Mouse (Mus musculus): ENCODE results near the gene Gm10282. TPM values are rescaled to one million over a fixed set of nuclear protein-coding genes. Genes with fewer than 3 reads are reported as not detected.
A peak's percentile ranks its signal among the peaks of the same experiment; 100 is the strongest.

Gm10282 gene
- polyA plus RNA-seq, 1 experiment from 2014 or later = 30.3 TPM

- Histone ChIP-seq H3K27me3 (no peaks in the 10 kb centered on the region), H3K4me3 (replicated peaks) (no peak overlapping the region), H3K9me3 (replicated peaks) (no peaks in the 10 kb centered on the region), H3K4me2 (no peak overlapping the region), H3K27ac (no peak overlapping the region), H3K4me1 (no peaks in the 10 kb centered on the region), H3K9ac (no peak overlapping the region), H3K36me3 (no peaks in the 10 kb centered on the region)
- ATAC-seq (replicated peaks; ENCODE audit: low FRiP score) = no peak
- WGBS = 73% methylated on average over 4 of the region's 4 CpGs
These were observed 19.8 kb downstream of the Gm10282 start for GRCm38 (mm10) chr8:72285285-72285684.

GRCm38 (mm10) chr8:72281634-72282033, 23.4 kb downstream of the Gm10282 start:
- 28% methylated on average over 3 of the region's 3 CpGs for WGBS
- peak overlapping the region; percentile 37; the same call in 1 of the 2 replicates for H3K27ac ChIP-seq
- peak; percentile 52; the same call in 1 of the 2 replicates for ATAC-seq (replicated peaks; ENCODE audit: low FRiP score)
- no peak overlapping the region for H3K4me2 ChIP-seq
- no peak overlapping the region for H3K4me3 ChIP-seq (replicated peaks)
- no peaks in the 10 kb centered on the region for H3K36me3 ChIP-seq
- H3K4me1 ChIP-seq = no peaks in the 10 kb centered on the region
- H3K9ac ChIP-seq = no peak overlapping the region
- H3K9me3 ChIP-seq (replicated peaks) = no peaks in the 10 kb centered on the region
- no peaks in the 10 kb centered on the region for H3K27me3 ChIP-seq

- Histone ChIP-seq H3K27ac (no peak overlapping the region), H3K4me2 (no peak overlapping the region), H3K4me1 (0 out of 2 replicates have a peak, but pooled peaks cover 4% of the 10 kb centered on the region), H3K9ac (no peak overlapping the region), H3K4me3 (replicated peaks) (no peak overlapping the region), H3K9me3 (replicated peaks) (no peaks in the 10 kb centered on the region), H3K27me3 (no peaks in the 10 kb centered on the region), H3K36me3 (no peaks in the 10 kb centered on the region)
- 77% methylated on average over 7 of the region's 7 CpGs for WGBS
- ATAC-seq (replicated peaks; ENCODE audit: low FRiP score) = no peak
These were observed 25.9 kb downstream of the Gm10282 start for GRCm38 (mm10) chr8:72279151-72279550.

GRCm38 (mm10) chr8:72277244-72277643, 27.8 kb downstream of the Gm10282 start:
- no peak overlapping the region for H3K9ac ChIP-seq
- H3K4me3 ChIP-seq (replicated peaks) = no peak overlapping the region
- WGBS = 60% methylated on average over 3 of the region's 3 CpGs
- H3K27me3 ChIP-seq = no peaks in the 10 kb centered on the region
- no peak for ATAC-seq (replicated peaks; ENCODE audit: low FRiP score)
- no peaks in the 10 kb centered on the region for H3K36me3 ChIP-seq
- no peaks in the 10 kb centered on the region for H3K9me3 ChIP-seq (replicated peaks)
- H3K4me1 ChIP-seq = 0 out of 2 replicates have a peak, but pooled peaks cover 4% of the 10 kb centered on the region
- H3K27ac ChIP-seq = no peak overlapping the region
- H3K4me2 ChIP-seq = no peak overlapping the region

DNA sequence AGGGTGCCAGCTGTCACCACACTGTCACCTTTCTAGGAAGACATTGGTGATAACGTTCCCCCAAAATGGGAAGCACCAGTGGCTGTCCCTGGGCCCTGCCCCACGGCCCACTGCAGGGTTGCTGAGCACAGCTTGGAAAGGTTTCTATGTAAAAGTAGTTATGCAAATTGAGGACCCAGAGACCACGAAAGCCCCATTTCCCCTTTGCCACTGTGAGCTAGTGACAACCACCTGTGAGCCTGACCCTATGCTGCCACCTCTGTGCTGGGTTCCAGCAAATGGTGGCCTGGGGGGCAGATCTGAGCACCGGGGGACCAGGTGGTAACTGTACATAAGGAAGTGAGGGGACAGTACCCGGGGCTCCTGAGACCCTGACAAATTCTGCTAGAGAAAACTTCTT, 31.3 kb downstream of the Gm10282 start:
- no peak overlapping the region for H3K27ac ChIP-seq
- H3K4me1 ChIP-seq = 0 out of 2 replicates have a peak, but pooled peaks cover 12% of the 10 kb centered on the region
- H3K9ac ChIP-seq = no peak overlapping the region
- no peaks in the 10 kb centered on the region for H3K27me3 ChIP-seq
- 72% methylated on average over 5 of the region's 5 CpGs for WGBS
- no peak for ATAC-seq (replicated peaks; ENCODE audit: low FRiP score)
- H3K36me3 ChIP-seq = no peaks in the 10 kb centered on the region
- no peaks in the 10 kb centered on the region for H3K9me3 ChIP-seq (replicated peaks)
- H3K4me2 ChIP-seq = no peak overlapping the region
- no peak overlapping the region for H3K4me3 ChIP-seq (replicated peaks)

- Histone ChIP-seq H3K4me2 (no peak overlapping the region), H3K9me3 (replicated peaks) (no peaks in the 10 kb centered on the region), H3K9ac (no peak overlapping the region), H3K4me3 (replicated peaks) (no peak overlapping the region), H3K27me3 (no peaks in the 10 kb centered on the region), H3K36me3 (no peaks in the 10 kb centered on the region), H3K4me1 (0 out of 2 replicates have a peak, but pooled peaks cover 12% of the 10 kb centered on the region), H3K27ac (no peak overlapping the region)
- WGBS = 94% methylated on average over 1 of the region's 1 CpGs
- ATAC-seq (replicated peaks; ENCODE audit: low FRiP score) = no peak
These were observed 31.8 kb downstream of the Gm10282 start for GRCm38 (mm10) chr8:72273111-72273770.

DNA sequence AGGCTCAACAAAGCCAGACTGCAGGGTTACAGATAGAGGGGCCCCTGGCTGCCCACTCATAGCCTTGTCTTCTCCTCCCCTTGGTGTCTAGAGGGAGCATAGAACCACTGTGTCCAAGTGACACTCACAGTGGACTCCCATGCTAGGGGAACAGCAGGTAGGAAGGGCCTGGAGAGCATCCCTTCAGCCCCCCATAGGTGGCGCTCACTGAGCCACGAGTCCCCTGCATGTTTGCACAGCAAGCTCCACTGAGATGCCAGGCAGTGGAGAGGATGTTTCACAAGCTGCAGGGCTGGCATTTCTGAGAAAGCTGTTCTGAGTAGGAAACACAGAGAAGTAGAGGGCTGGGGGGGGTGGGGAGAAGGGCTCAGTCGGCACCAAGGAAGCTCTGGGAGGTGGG, 32.7 kb downstream of the Gm10282 start:
- no peak overlapping the region for H3K4me2 ChIP-seq
- H3K36me3 ChIP-seq = no peaks in the 10 kb centered on the region
- 13% methylated on average over 3 of the region's 3 CpGs for WGBS
- 0 out of 2 replicates have a peak, but pooled peaks cover 12% of the 10 kb centered on the region for H3K4me1 ChIP-seq
- H3K27ac ChIP-seq = no peak overlapping the region
- ATAC-seq (replicated peaks; ENCODE audit: low FRiP score) = 0 out of 2 replicates have a peak, but pooled peaks have one; percentile 19
- H3K9me3 ChIP-seq (replicated peaks) = no peaks in the 10 kb centered on the region
- no peaks in the 10 kb centered on the region for H3K27me3 ChIP-seq
- no peak overlapping the region for H3K4me3 ChIP-seq (replicated peaks)
- no peak overlapping the region for H3K9ac ChIP-seq

DNA sequence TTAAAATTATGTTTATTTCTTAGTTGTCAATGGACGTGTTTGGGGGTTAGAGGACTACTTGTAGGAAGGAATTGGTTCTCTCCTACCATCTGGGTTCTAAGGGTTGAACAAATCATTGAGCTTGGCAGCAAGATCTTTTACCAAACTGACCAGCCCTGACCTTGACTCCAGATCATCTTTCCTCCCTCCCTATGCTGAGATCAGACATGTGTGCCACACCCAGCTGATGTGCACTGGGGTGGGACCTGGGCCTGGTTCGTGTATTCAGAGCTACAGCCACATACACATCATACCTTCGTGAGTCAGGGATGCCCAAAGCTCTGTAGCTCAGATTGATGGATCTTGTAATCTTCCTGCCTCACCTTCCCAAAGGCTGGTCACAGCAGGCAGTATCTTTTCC, 33.4 kb downstream of the Gm10282 start:
- H3K27ac ChIP-seq = no peak overlapping the region
- WGBS = 53% methylated on average over 3 of the region's 3 CpGs
- no peaks in the 10 kb centered on the region for H3K36me3 ChIP-seq
- H3K27me3 ChIP-seq = no peaks in the 10 kb centered on the region
- H3K4me1 ChIP-seq = 0 out of 2 replicates have a peak, but pooled peaks cover 12% of the 10 kb centered on the region
- no peak overlapping the region for H3K4me2 ChIP-seq
- no peak for ATAC-seq (replicated peaks; ENCODE audit: low FRiP score)
- no peak overlapping the region for H3K9ac ChIP-seq
- H3K9me3 ChIP-seq (replicated peaks) = no peaks in the 10 kb centered on the region
- H3K4me3 ChIP-seq (replicated peaks) = no peak overlapping the region

GRCm38 (mm10) chr8:72271051-72271660, 33.9 kb downstream of the Gm10282 start:
- Histone ChIP-seq H3K9me3 (replicated peaks) (no peaks in the 10 kb centered on the region), H3K4me3 (replicated peaks) (no peak overlapping the region), H3K36me3 (no peaks in the 10 kb centered on the region), H3K27me3 (no peaks in the 10 kb centered on the region), H3K4me2 (no peak overlapping the region), H3K4me1 (0 out of 2 replicates have a peak, but pooled peaks cover 11% of the 10 kb centered on the region), H3K9ac (no peak overlapping the region), H3K27ac (no peak overlapping the region)
- ATAC-seq (replicated peaks; ENCODE audit: low FRiP score) = no peak
- WGBS = 70% methylated on average over 11 of the region's 11 CpGs

- H3K27ac ChIP-seq = no peak overlapping the region
- 0 out of 2 replicates have a peak, but pooled peaks cover 8% of the 10 kb centered on the region for H3K4me1 ChIP-seq
- no peak overlapping the region for H3K9ac ChIP-seq
- ATAC-seq (replicated peaks; ENCODE audit: low FRiP score) = no peak
- no peaks in the 10 kb centered on the region for H3K27me3 ChIP-seq
- no peak overlapping the region for H3K4me2 ChIP-seq
- no peaks in the 10 kb centered on the region for H3K36me3 ChIP-seq
- no peaks in the 10 kb centered on the region for H3K9me3 ChIP-seq (replicated peaks)
- H3K4me3 ChIP-seq (replicated peaks) = no peak overlapping the region
- WGBS = 86% methylated on average over 12 of the region's 12 CpGs
These were observed 34.5 kb downstream of the Gm10282 start for GRCm38 (mm10) chr8:72270606-72271005.

GRCm38 (mm10) chr8:72268356-72268755, 36.7 kb downstream of the Gm10282 start:
- 0 out of 2 replicates have a peak, but pooled peaks cover 8% of the 10 kb centered on the region for H3K4me1 ChIP-seq
- no peaks in the 10 kb centered on the region for H3K27me3 ChIP-seq
- no peaks in the 10 kb centered on the region for H3K36me3 ChIP-seq
- peak; percentile 59 for ATAC-seq (replicated peaks; ENCODE audit: low FRiP score)
- H3K4me3 ChIP-seq (replicated peaks) = no peak overlapping the region
- no peaks in the 10 kb centered on the region for H3K9me3 ChIP-seq (replicated peaks)
- H3K9ac ChIP-seq = no peak overlapping the region
- H3K4me2 ChIP-seq = no peak overlapping the region
- peak overlapping the region; percentile 82 for H3K27ac ChIP-seq
- WGBS = 75% methylated on average over 15 of the region's 15 CpGs

DNA sequence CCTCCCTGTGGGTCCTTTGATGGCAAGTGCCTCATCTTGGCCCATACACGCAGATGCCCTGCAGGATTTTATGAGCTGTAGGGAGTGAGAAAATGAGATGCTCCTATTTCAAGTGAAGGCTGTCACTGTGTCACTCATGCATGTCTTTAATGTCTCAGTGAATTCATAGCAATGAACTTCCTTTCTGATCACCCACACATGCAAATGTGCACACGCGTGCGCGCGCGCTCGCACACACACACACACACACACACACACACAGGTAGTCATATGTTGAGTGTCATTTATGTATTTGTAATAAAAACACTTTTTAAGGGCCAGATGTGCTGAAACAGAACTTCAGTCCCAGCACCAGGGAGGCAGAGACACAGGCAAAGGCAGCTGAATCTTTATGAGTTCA, 38.0 kb downstream of the Gm10282 start:
- H3K4me2 ChIP-seq = no peak overlapping the region
- no peak overlapping the region for H3K4me3 ChIP-seq (replicated peaks)
- H3K4me1 ChIP-seq = 0 out of 2 replicates have a peak, but pooled peaks cover 8% of the 10 kb centered on the region
- WGBS = 93% methylated on average over 8 of the region's 8 CpGs
- ATAC-seq (replicated peaks; ENCODE audit: low FRiP score) = no peak
- no peaks in the 10 kb centered on the region for H3K27me3 ChIP-seq
- no peak overlapping the region for H3K9ac ChIP-seq
- no peak overlapping the region for H3K27ac ChIP-seq
- no peaks in the 10 kb centered on the region for H3K36me3 ChIP-seq
- no peaks in the 10 kb centered on the region for H3K9me3 ChIP-seq (replicated peaks)
